Mouse (Mus musculus) thymus, postnatal 4 days (tissue): Measurements from ENCODE around the gene Gm11627.
"Not testable (repeated sequence)": the region's sequence is repeated elsewhere in the genome, so short reads cannot be mapped to it uniquely, and the experiment has no call there.

Experiments used
- DNase-seq: peaks from one replicate; pipeline ENCODE4 v3.0.0; 2021

The Gm11627 gene

DNA sequence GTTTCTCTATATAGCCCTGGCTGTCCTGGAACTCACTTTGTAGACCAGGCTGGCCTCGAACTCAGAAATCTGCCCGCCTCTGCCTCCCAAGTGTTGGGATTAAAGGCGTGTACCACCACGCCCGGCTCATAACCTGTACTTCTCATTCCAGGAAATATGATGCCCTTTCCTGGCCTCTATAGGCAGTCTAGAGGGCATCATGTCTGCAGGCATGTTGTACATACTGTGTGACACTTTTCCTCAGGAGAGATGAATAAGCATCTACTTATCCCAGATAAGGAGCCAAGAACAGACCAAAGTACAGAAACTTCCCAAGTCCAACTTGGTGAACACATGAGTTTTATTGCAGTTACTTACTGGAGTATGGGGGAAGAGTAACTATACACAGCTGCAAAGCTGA, 20.6 kb downstream of the Gm11627 start:
- no peak for DNase-seq

DNA sequence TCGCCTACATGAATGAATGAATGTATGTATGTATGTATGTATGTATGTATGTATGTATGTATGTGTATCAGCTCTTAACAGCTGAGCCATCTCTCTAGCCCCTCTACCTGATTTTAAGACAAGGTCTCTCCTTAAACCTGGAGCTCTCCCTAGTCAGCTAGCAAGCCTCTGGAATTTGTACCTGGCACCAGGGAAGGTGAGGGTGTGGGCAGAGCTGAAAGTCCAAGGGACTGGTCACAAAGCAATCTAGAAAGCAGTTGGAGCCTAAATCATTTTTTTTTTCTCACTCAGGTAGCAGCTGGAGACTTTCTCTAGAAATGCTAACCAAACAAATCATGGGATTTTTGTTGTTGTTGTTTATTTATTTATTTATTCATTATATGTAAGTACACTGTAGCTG, 21.9 kb downstream of the Gm11627 start:
- DNase-seq, result no peak

DNA sequence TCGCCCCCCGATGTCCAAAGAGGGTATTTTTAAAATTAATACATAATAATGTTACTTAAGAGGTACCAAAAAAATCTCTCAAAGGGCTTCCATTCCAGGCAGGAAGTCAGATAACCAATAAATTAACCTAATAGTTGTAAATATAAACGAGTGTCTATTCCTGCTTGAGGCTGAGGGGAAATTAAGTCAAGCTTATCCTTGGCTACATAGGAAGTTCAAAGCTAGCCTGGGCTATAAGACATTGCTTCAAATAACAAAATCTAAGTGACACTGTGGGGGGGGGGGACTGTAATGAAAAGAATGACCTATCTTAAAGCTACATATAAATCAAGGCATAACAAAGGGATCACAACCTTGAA, 22.6 kb downstream of the Gm11627 start:
- DNase-seq, result peak; percentile 14

DNA sequence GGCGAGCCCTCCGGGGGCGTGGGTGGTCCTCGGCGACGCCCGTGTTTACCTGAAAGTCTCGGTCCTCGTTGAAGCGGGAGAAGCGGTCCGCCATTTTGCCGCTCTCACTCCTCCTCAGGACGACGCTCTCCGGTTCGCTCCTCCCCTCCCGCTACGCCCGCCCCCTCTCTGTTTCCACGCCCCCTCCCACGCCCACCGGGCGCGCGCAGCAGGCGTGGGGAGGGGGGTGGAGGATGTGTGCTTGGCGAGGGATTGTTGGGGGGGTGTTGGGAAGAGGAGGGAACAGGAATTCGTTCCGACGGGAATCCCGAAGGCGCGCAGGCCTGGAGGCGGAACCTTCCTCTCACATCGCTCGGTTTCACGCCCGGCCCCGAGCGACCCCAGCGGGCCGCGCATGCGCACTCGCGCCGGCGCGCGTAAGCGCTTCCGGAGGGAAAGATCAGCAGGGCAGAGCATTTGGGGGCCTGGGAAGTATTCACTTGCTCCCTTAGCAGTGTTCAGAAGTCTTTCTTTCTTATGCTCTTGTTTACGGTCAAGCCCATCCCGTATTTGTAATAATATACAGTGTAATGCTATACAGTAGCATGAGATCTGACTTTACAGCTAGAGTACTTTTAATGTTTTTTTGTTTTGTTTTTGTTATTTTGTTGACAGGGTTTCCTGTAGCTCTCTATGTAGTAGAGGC, 23.1 kb downstream of the Gm11627 start, which contains the start of gene Gpatch8:
Gene Gpatch8, minus strand, starts transcription at position 362 of the 685 bp plus-strand sequence.
- DNase-seq, result peak; percentile 93

DNA sequence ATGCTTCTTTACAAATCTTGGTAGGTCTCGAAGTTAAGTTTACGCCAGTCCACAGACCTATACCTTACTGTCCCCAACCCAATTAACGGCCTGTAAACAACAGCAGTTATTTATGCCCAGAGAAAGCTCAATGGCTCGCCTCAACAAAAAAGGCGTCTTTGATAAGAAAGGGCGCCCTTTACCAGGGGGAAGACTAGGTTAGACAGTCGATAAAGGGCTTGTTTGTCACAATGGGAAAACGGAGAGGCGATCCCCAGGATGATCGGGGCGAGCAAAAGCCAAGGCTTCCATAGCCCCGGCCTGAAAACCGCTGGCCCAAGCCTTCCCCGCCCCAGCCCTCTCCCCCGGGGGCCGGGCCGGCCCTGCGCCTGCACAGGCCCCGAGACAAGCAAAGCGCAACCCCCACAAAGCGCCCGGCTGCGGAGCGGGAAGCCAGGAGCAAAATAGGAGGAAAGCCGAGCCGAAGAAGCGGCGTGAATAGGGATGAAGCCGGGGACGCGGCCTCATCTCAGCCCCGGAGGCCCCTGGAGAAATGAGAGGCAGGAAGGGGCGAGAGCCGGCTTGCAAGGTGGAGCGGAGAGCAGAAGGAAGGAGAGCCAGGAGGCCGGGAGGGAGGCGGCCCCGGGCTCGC, 23.7 kb downstream of the Gm11627 start:
- no peak for DNase-seq

DNA sequence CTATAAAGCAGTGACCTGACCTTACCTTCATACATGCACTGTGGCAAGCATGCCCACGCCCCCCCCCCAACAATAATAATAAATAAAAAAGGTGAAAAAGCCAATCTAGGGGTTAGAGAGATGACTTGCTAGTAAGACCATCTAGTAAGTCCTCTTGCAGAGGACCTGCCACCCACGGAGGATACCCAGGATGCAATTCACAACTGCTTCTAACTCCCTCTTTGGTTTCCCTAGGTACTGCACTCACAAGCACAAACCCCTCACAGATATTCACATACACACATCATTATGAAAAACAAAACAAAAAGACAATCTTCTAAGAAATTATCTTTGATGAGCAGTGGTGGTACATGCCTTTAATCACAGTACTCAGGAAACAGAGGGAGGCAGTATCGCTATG, 27.2 kb downstream of the Gm11627 start:
- DNase-seq, result no peak

DNA sequence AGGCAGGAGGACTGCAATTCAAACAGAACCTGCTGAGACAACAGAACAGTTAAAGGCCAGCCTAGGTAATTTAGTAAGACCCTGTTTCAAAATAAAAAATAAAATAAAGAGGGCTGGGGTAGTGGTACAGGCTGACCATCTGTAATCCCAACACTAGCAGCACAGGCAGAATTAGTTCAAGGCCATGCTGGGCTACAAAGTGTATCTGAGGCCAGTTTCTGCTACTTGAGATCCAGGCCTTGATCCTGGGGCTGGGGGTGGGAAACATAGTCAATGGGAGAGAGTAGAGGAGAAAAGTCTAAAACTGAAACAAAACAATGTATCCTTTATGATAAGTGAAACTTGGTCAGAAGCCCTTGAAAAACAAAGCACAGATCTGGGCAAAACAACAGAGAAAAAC, 28.1 kb downstream of the Gm11627 start:
- DNase-seq, result no peak

DNA sequence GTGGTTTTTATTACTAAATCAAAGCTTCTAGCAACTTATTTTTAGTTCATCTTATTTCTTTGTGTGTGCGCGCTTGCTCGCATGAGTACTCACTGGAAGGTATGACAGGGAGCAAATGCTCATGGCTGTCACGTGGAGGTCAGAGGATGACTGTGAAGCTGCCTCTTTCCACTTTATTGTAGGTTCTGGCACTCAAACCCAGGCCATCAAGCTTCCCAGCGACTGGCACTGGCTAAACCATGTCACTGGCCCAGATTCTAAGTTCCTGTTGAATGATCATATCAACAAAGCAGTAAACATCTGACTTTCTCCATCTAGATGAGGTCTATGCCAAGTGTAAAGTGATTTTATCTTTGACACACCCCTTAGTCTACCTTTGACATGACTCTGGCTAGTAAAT, 37.8 kb downstream of the Gm11627 start:
- no peak for DNase-seq

DNA sequence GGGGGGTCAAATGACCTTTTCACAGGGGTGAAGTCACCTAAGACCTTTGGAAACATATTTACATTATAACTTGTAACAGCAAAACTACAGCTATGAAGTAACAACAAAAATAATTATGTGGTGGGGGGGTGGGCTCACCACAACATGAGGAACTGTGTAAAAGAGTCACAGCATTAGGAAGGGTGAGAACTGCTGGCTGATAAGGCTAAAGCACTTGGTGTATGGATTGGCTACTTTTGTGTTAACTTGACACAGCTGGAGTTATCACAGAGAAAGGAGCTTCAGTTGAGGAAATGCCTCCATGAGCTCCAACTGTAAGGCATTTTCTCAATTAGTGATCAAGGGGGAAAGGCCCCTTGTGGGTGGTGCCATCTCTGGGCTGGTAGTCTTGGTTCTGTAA, 39.0 kb downstream of the Gm11627 start:
- DNase-seq, result not testable (repeated sequence)

DNA sequence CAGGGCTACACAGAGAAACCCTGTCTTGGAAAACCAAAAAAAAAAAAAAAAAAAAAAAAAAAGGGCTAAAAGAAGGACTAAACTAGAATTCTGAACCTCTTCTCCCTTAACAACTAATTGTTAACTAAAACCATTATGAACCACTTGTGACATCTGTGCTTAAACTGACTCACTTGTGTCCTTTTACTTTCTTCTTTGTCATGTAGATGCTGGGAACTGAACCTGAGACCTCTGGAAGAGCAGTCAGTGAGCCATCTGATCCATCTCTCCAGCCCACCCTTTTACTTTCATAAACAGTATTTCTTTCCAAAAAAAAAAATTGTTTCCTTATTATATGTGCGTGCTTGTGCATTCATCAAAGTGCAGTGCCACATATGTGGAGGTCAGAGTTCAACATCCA, 39.6 kb downstream of the Gm11627 start:
- DNase-seq, result no peak

DNA sequence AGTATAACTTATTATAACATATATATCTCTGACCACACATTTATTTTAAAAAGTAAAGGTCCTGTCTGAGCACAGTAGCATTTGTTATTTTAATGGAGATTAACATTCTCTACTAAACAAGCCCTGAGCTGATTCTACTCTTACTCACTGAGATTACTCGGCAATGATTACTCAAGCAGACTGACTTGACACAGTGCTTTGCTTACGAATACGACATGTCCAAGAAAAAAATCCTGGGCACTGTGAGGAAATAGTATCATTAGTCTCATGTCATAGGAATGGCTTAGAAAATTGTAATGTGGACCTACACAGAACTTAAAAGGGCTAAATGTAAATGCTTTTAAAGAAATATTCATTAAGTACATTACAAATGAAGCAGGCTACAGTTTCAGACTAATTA, 43.1 kb downstream of the Gm11627 start:
- no peak for DNase-seq

DNA sequence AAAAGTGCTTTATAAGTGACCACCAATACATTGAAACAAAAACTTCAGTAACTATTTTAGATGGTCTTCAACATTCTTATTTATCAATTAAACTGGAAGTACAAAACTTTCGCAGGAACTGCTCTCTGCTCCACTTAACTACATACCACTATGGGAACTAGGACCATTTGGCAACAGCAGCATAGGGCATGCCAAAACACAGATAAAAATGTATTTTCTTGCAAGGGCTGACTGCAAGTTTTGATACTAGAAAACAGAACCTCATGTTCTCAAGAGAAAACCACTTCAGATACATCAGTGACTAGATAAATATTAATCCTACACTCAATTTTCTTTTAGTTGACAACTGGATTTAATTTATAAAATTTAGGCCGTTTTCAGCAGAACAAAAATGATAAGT, 45.2 kb downstream of the Gm11627 start:
- no peak for DNase-seq

DNA sequence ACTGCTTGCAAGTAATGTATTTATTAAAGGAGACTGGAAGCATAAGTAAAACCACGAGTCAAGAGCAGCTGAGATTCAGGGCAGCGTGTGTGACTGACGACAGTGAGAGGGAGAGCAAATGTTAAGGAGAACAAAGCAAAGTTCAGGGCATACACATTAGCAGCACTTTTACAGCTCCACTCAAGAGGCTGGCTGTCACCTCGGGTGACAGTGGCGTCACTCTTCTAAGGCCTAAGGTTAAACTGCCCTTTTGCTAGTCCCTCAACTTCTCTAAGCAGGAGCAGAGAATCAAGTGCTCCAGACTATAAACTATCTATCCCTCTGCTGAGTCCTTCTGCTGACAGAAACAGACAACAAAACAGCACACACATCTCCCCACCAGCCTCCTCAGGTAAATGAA, 47.8 kb downstream of the Gm11627 start:
- no peak for DNase-seq
